Mouse (Mus musculus) midbrain, embryonic 12.5 days (tissue): Measurements from ENCODE around the gene Cacna2d2. TPM values are rescaled to one million over a fixed set of nuclear protein-coding genes. Genes with fewer than 3 reads are reported as not detected.
"Not testable (repeated sequence)": the region's sequence is repeated elsewhere in the genome, so short reads cannot be mapped to it uniquely, and the experiment has no call there.

Experiments used
- ATAC-seq: fragments of 200-750 bp; cut with Nextera tagmentation; 2 replicates; pipeline ENCODE4 v1.8.0; 2017; ENCODE audit warnings: low read depth, moderate TSS enrichment, moderate library complexity; ENCODE audit not compliant: low FRiP score
- H3K27ac ChIP-seq: fragments of 300-500 bp; sonication (generic); replicated peaks from 2 replicates; pipeline ENCODE4 v1.5.1; 2016; ENCODE audit warnings: mild to moderate bottlenecking
- H3K27me3 ChIP-seq: fragments of 300-500 bp; sonication (generic); 2 replicates; pipeline ENCODE4 v1.6.1; 2016; ENCODE audit warnings: mild to moderate bottlenecking
- H3K36me3 ChIP-seq: fragments of 300-500 bp; sonication (generic); 2 replicates; pipeline ENCODE4 v1.6.1; 2016
- H3K4me1 ChIP-seq: fragments of 300-500 bp; sonication (generic); 2 replicates; pipeline ENCODE4 v1.6.1; 2016
- H3K4me2 ChIP-seq: fragments of 300-500 bp; sonication (generic); replicated peaks from 2 replicates; pipeline ENCODE4 v1.6.1; 2016; ENCODE audit warnings: mild to moderate bottlenecking, moderate library complexity
- H3K4me3 ChIP-seq: fragments of 300-500 bp; sonication (generic); 2 replicates; pipeline ENCODE4 v1.5.1; 2016; ENCODE audit warnings: mild to moderate bottlenecking
- H3K9ac ChIP-seq: fragments of 300-500 bp; sonication (generic); replicated peaks from 2 replicates; pipeline ENCODE4 v1.6.1; 2016; ENCODE audit warnings: mild to moderate bottlenecking, moderate library complexity
- H3K9me3 ChIP-seq: fragments of 300-500 bp; sonication (generic); 2 replicates; pipeline ENCODE4 v1.6.1; 2016; ENCODE audit warnings: mild to moderate bottlenecking
- WGBS: fragments of 180-500 bp; shearing (Covaris S2); methylation state at CpG from one replicate; pipeline ENCODE4 v1.1.7; 2016; 5-methylcytosine and 5-hydroxymethylcytosine counted together
- polyA plus RNA-seq: library from polyadenylated mRNA; unstranded; fragments of >200 nt; fragmentation: Nextera tagmentation; extraction: Ambion mirVana; gene quantifications from 2 replicates; pipeline ENCODE4 v1.2.1, GENCODE M21; 2016

Gene Cacna2d2
- polyA plus RNA-seq, 1 experiment from 2014 or later, result 4.1 TPM

GRCm38 (mm10) chr9:107566041-107566709 lies 166.8 kb downstream of the Cacna2d2 start:
- Histone ChIP-seq H3K4me1 (peaks cover 47% of the 10 kb centered on the region), H3K9me3 (no peaks in the 10 kb centered on the region), H3K36me3 (peaks cover 36% of the 10 kb centered on the region), H3K9ac (no peak overlapping the region), H3K27ac (no peak overlapping the region), H3K4me3 (no peak overlapping the region), H3K4me2 (no peak overlapping the region), H3K27me3 (no peaks in the 10 kb centered on the region)
- ATAC-seq, result no peak
- 60% methylated on average over 15 of the region's 15 CpGs for WGBS

- H3K9me3 ChIP-seq, result no peaks in the 10 kb centered on the region
- peaks cover 36% of the 10 kb centered on the region for H3K36me3 ChIP-seq
- no peak overlapping the region for H3K9ac ChIP-seq
- no peak for ATAC-seq
- WGBS, result 75% methylated on average over 3 of the region's 3 CpGs
- peaks cover 53% of the 10 kb centered on the region for H3K4me1 ChIP-seq
- H3K27ac ChIP-seq, result no peak overlapping the region
- no peak overlapping the region for H3K4me2 ChIP-seq
- H3K4me3 ChIP-seq, result no peak overlapping the region
- no peaks in the 10 kb centered on the region for H3K27me3 ChIP-seq
Observed at GRCm38 (mm10) chr9:107566855-107567254, 167.4 kb downstream of the Cacna2d2 start.

GRCm38 (mm10) chr9:107567702-107568319 lies 168.4 kb downstream of the Cacna2d2 start, which contains the start of gene Hyal2:
Gene Hyal2, plus strand, starts transcription at chr9:107567945.
- H3K27ac ChIP-seq, result peak within 1 kb of the TSS; percentile 87
- ATAC-seq, result no peak
- peak within 1 kb of the TSS; percentile 91 for H3K9ac ChIP-seq
- H3K27me3 ChIP-seq, result no peaks in the 10 kb centered on the region
- peaks cover 40% of the 10 kb centered on the region for H3K36me3 ChIP-seq
- peak within 1 kb of the TSS; percentile 95 for H3K4me2 ChIP-seq
- peak within 1 kb of the TSS; percentile 92 for H3K4me3 ChIP-seq
- WGBS, result 5% methylated on average over 18 of the region's 18 CpGs
- H3K9me3 ChIP-seq, result no peaks in the 10 kb centered on the region
- H3K4me1 ChIP-seq, result peaks cover 53% of the 10 kb centered on the region

GRCm38 (mm10) chr9:107568331-107569261 lies 169.2 kb downstream of the Cacna2d2 start:
- H3K27ac ChIP-seq, result peak overlapping the region; percentile 87
- H3K36me3 ChIP-seq, result peaks cover 48% of the 10 kb centered on the region
- no peaks in the 10 kb centered on the region for H3K9me3 ChIP-seq
- WGBS, result under 1% methylated on average over 41 of the region's 41 CpGs
- H3K4me2 ChIP-seq, result peak overlapping the region; percentile 95
- H3K4me1 ChIP-seq, result peaks cover 50% of the 10 kb centered on the region
- H3K9ac ChIP-seq, result peak overlapping the region; percentile 91
- H3K27me3 ChIP-seq, result no peaks in the 10 kb centered on the region
- peak; percentile 84 for ATAC-seq
- peak overlapping the region; percentile 92 for H3K4me3 ChIP-seq

- H3K27ac ChIP-seq, result peak overlapping the region; percentile 87
- H3K9me3 ChIP-seq, result no peaks in the 10 kb centered on the region
- peaks cover 52% of the 10 kb centered on the region for H3K36me3 ChIP-seq
- 0% methylated on average over 23 of the region's 23 CpGs for WGBS
- H3K4me3 ChIP-seq, result peak overlapping the region; percentile 92
- H3K4me2 ChIP-seq, result peak overlapping the region; percentile 95
- peak overlapping the region; percentile 91 for H3K9ac ChIP-seq
- peaks cover 44% of the 10 kb centered on the region for H3K4me1 ChIP-seq
- peak; percentile 19 for ATAC-seq
- H3K27me3 ChIP-seq, result no peaks in the 10 kb centered on the region
Observed at GRCm38 (mm10) chr9:107569270-107569669, 169.9 kb downstream of the Cacna2d2 start.

GRCm38 (mm10) chr9:107570016-107570415 lies 170.6 kb downstream of the Cacna2d2 start:
- peak overlapping the region; percentile 92 for H3K4me3 ChIP-seq
- peaks cover 42% of the 10 kb centered on the region for H3K4me1 ChIP-seq
- H3K36me3 ChIP-seq, result peaks cover 52% of the 10 kb centered on the region
- ATAC-seq, result no peak
- H3K9me3 ChIP-seq, result no peaks in the 10 kb centered on the region
- H3K9ac ChIP-seq, result peak overlapping the region; percentile 91
- peak overlapping the region; percentile 87 for H3K27ac ChIP-seq
- no peaks in the 10 kb centered on the region for H3K27me3 ChIP-seq
- peak overlapping the region; percentile 95 for H3K4me2 ChIP-seq
- WGBS, result 46% methylated on average over 13 of the region's 13 CpGs

- Histone ChIP-seq H3K9ac (peak overlapping the region; percentile 91; the same call in 1 of the 2 replicates), H3K4me1 (peaks cover 42% of the 10 kb centered on the region), H3K4me2 (peak overlapping the region; percentile 95), H3K9me3 (no peaks in the 10 kb centered on the region), H3K27me3 (no peaks in the 10 kb centered on the region), H3K27ac (no peak overlapping the region), H3K4me3 (peak overlapping the region; percentile 92), H3K36me3 (peaks cover 45% of the 10 kb centered on the region)
- 96% methylated on average over 21 of the region's 21 CpGs for WGBS
- ATAC-seq, result no peak
Observed at GRCm38 (mm10) chr9:107570845-107571244, 171.4 kb downstream of the Cacna2d2 start.

- Histone ChIP-seq H3K27me3 (no peaks in the 10 kb centered on the region), H3K36me3 (peaks cover 45% of the 10 kb centered on the region), H3K9ac (no peak overlapping the region; the same call in 1 of the 2 replicates), H3K4me2 (peak overlapping the region; percentile 95), H3K4me1 (peaks cover 39% of the 10 kb centered on the region), H3K4me3 (0 out of 2 replicates have a peak overlapping the region, but pooled peaks have one; percentile 3), H3K27ac (no peak overlapping the region), H3K9me3 (no peaks in the 10 kb centered on the region)
- ATAC-seq, result no peak
- WGBS, result 96% methylated on average over 22 of the region's 22 CpGs
Observed at GRCm38 (mm10) chr9:107571534-107572326, 172.3 kb downstream of the Cacna2d2 start.

GRCm38 (mm10) chr9:107572327-107572662 lies 172.9 kb downstream of the Cacna2d2 start:
- Histone ChIP-seq H3K4me2 (no peak overlapping the region), H3K9me3 (no peaks in the 10 kb centered on the region), H3K4me1 (peaks cover 39% of the 10 kb centered on the region), H3K27ac (no peak overlapping the region), H3K36me3 (peaks cover 45% of the 10 kb centered on the region), H3K4me3 (no peak overlapping the region), H3K27me3 (no peaks in the 10 kb centered on the region), H3K9ac (no peak overlapping the region)
- ATAC-seq, result no peak
- 91% methylated on average over 2 of the region's 2 CpGs for WGBS

- not testable (repeated sequence) for H3K27ac ChIP-seq, H3K4me3 ChIP-seq, H3K4me2 ChIP-seq, H3K9ac ChIP-seq, ATAC-seq, H3K9me3 ChIP-seq, H3K27me3 ChIP-seq
- Histone ChIP-seq H3K36me3 (peaks cover 45% of the 10 kb centered on the region), H3K4me1 (peaks cover 32% of the 10 kb centered on the region)
- WGBS, result 82% methylated on average over 6 of the region's 6 CpGs
Observed at GRCm38 (mm10) chr9:107573774-107574173, 174.4 kb downstream of the Cacna2d2 start.
